Mouse (Mus musculus) brain, embryonic 14.5 days (tissue): Measurements from ENCODE around the gene Commd9.

Source experiments
- CTCF ChIP-seq: fragments of 200-500 bp; IDR thresholded peaks from 2 replicates; pipeline ENCODE4 v1.5.1; 2012; ENCODE audit warnings: inconsistent platforms, mild to moderate bottlenecking, moderate library complexity, borderline replicate concordance; ENCODE audit not compliant: insufficient read depth, insufficient read length; ENCODE audit errors: extremely low read depth
- POLR2A ChIP-seq: fragments of 200-500 bp; IDR thresholded peaks from 2 replicates; pipeline ENCODE4 v1.6.1; 2012; ENCODE audit warnings: mild to moderate bottlenecking, inconsistent platforms, borderline replicate concordance; ENCODE audit not compliant: poor library complexity, insufficient read depth, insufficient read length, severe bottlenecking; ENCODE audit errors: extremely low read depth

GRCm38 (mm10) chr2:101909326-101910080, 23.5 kb downstream of the Commd9 start:
- TF ChIP-seq CTCF (no peak), POLR2A (no peak)
